Mouse (Mus musculus): Measurements from ENCODE around the gene Ndc1.
"Not testable (repeated sequence)": the region's sequence is repeated elsewhere in the genome, so short reads cannot be mapped to it uniquely, and the experiment has no call there.

Gene Ndc1

DNA sequence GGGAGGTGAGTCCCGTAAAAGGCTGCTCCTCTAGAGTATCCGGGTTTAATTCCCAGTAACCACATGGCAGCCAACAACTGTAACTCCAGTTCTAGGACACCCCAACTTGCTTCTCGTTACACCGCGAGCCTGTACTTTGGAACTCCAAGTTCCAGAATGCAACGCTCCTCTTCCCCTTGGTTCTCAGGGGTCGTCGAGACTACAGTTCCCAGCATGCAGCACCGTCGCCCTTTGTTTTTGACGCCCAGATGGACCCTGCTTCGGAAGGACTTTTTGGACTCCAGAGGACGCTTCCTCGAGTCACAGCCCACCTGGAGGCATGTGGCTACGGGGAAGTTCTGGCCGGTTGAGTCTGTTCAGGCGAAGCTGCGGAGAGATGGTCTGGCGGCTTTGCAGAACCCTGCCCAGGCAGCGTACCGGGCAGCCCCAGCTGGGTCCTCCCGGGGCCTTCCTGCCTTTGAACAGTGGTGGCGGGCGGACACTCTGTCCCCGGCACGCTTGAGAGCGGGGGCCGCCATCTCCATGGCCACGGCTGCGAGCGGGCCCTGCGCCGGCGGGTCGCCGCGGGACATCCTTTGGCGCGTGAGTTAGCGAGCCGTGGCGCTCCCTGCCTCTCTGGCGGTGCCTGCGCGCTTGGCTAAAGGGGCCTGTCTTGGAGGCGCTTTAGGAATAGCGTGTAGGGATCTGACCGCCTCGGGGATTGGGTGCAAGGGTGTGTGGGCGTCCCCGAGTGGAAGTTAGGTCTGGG lies at the start of gene Ndc1:
Gene Ndc1, plus strand, starts transcription at position 218 of the 748 bp plus-strand sequence.
- in situ Hi-C loops (cut with MboI; ENCODE audit: low pct_unique_long_range_greater_than_20kb in 1 of 2, low sequenced_read_pairs in 2 of 2, unreplicated experiment in 1 of 2) = no loop called here

DNA sequence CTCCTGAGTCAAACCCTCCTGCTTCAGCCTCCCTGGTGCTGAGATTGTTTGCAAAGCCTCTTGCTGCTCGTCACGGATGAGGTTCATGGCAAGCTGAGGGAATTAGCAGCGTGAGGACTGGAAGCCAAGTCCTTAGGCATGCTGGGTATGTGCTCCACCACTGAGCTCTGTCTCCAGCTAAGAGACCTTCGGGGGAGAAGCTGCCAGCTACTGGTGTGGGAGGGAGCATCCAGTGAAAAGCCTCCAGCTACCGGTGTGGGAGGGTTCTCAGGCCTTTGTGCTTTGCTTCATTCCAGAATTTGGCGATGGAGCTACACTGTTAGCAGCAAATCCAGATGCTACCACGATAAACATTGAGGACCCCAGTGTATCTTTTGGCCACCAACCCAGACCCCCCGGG lies 48.9 kb upstream of the Ndc1 start:
- in situ Hi-C loops (cut with MboI; ENCODE audit: low pct_unique_long_range_greater_than_20kb in 1 of 2, low sequenced_read_pairs in 2 of 2, unreplicated experiment in 1 of 2) = no loop called here

DNA sequence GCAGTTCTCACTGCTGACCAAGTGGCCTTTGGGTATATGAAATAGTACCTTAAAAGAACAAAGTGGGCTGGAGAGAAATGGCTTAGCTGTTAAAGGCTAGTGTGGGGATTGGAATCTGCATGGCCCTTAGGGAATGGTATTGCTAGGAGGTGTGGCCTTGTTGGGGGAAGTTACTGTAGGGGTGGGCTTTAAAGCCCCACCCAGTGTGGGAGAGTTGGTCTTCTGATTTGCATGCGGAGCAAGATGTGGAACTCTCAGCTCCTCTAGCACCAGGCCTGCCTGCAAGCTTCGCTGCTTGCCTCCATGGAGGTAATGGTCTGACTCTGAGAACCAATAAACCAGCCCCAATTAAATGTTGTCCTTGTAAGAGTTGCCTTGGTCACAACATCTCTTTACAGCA lies 46.5 kb upstream of the Ndc1 start:
- in situ Hi-C loops (cut with MboI; ENCODE audit: low pct_unique_long_range_greater_than_20kb in 1 of 2, low sequenced_read_pairs in 2 of 2, unreplicated experiment in 1 of 2) = no loop called here

DNA sequence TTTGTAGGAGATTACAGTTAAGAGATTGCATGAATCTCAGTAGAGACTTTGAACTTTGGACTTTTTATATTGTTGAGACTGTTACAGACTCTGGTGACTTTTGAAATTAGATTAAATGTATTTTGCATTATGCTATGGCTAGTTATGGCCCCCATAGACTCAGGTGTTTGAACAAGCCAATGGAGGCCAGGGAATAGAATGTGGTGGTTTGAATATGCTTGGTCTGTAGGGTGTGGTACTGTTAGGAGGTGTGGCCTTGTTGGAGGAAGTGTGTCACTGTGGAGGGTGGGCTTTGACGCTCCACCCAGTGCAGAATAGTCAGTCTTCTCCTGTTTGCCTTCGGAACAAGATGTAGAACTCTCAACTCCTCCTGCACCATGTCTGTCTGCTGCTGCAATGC lies 44.5 kb upstream of the Ndc1 start:
- in situ Hi-C loops (cut with MboI; ENCODE audit: low pct_unique_long_range_greater_than_20kb in 1 of 2, low sequenced_read_pairs in 2 of 2, unreplicated experiment in 1 of 2) = no loop called here

DNA sequence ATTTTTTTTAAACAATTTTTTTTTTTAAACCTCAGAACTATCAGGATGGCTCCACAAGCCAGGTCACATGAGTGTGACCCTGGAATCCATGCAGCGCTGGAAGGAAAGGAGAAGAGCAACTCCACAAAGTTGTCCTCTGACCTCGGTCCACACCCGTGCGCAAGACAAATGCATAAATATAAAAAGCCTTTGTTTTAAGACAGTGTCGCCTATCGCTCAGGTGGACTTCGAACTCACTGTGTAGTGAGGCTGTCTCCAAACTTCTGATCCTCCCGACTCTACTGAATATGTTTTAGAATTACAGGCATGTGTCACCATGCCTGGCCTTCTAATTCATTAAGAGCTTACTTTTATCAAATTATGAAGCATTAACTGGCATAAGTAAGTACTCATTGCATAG lies 39.1 kb upstream of the Ndc1 start:
- in situ Hi-C loops (cut with MboI; ENCODE audit: low pct_unique_long_range_greater_than_20kb in 1 of 2, low sequenced_read_pairs in 2 of 2, unreplicated experiment in 1 of 2) = no loop called here

DNA sequence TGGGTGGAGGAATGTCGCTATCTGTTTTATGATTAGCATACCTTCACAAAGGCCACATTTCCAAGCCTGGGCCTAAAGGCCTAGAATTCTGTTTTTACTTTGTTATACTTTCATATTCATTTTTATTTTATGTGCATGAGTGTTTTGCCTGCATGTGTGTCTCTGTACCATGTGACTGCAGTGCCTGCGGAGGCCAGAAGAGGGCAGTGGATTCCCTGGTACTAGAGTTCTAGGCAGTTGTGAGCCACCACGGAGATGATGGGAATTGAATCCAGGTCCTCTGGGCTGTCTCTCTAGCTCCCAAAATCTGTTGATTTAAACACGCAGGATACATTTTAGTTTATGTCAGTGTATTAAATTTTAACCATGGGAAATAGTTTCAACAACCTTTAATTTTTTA lies 34.1 kb upstream of the Ndc1 start:
- in situ Hi-C loops (cut with MboI; ENCODE audit: low pct_unique_long_range_greater_than_20kb in 1 of 2, low sequenced_read_pairs in 2 of 2, unreplicated experiment in 1 of 2) = no loop called here

DNA sequence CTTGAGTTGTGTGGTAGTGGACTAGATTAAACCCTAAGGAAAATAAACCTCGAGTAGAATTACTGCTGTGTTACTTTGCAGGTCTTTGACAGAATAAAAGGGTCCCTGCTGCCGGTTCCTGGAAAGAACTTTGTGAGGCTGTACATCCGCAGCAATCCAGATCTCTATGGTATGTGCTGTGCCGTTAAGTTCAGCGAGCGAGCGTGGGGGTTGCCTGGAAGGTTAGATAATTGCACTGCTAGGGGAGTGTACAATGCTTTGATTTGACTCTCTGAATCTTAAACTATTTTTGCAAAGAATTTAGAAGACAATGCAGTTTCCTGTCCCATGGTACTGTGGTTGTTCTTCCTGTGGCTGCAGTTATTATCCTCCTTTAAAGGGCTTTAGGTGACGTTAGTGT lies 31.2 kb upstream of the Ndc1 start:
- in situ Hi-C loops (cut with MboI; ENCODE audit: low pct_unique_long_range_greater_than_20kb in 1 of 2, low sequenced_read_pairs in 2 of 2, unreplicated experiment in 1 of 2) = no loop called here

DNA sequence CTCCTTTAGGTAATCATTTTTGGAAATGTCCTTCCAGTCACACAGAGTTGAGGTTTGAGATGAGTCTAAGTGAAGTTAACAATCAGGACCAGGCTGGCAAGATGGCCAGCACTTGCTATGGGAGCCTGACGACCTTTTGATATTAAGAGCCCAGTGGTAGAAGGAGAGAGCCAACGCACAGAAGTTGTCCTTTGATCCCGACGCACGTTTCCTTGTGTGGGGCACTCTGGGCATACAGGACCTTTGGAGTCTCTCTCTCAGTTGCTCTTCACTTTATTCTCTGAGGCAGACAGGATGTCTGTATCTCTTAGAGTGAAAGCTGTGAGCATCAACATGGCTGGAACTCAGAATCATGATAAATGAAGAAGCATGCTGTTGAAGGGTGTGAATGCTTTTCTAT lies 30.1 kb upstream of the Ndc1 start:
- in situ Hi-C loops (cut with MboI; ENCODE audit: low pct_unique_long_range_greater_than_20kb in 1 of 2, low sequenced_read_pairs in 2 of 2, unreplicated experiment in 1 of 2) = no loop called here

DNA sequence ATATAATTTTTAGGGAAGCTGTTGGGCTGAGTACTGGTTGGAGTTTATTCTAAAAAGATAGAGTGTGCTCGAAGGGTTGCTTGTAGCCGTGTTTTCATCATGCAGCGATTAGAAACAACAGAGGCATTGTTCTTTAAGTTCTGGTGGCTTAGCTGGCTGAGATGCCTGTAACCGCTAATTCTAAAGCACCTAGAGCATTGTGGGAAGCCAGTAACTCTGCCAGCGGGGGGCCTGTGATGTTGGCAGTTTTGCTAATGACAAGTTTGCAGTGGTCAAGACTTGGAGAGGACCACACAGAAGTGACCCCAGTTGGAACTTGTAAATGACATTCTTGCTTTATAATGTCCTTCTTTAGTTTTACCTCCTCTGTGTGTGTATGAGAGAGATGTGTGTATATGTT lies 26.2 kb upstream of the Ndc1 start:
- in situ Hi-C loops (cut with MboI; ENCODE audit: low pct_unique_long_range_greater_than_20kb in 1 of 2, low sequenced_read_pairs in 2 of 2, unreplicated experiment in 1 of 2) = loop anchor here in 1 of 2 experiments (10.0 kb wide), 1 partner anchor 87 kb away; the partner anchor contains the start of genes Hspb11 and Lrrc42

DNA sequence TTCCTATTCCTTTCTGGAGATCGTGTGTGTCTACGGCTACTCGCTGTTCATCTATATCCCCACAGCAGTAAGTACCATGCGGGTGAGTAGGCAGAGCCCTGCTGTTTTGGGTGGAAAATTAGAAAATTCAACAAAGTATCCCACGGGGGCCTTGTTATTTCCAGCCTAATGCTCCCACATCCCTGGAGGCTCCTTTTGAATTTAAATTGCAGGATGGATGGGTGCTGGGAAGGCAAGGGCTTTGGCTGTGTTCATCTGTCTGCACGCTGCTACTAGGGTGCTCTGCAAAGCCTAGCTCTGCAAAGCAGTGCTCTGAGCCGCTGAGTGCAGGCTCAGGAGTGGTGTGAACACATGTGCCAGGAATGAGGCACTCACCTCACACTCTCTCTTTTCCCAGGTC lies 23.0 kb upstream of the Ndc1 start:
- in situ Hi-C loops (cut with MboI; ENCODE audit: low pct_unique_long_range_greater_than_20kb in 1 of 2, low sequenced_read_pairs in 2 of 2, unreplicated experiment in 1 of 2) = loop anchor here in 1 of 2 experiments (10.0 kb wide), 1 partner anchor 90 kb away; the partner anchor contains the start of genes Hspb11 and Lrrc42

DNA sequence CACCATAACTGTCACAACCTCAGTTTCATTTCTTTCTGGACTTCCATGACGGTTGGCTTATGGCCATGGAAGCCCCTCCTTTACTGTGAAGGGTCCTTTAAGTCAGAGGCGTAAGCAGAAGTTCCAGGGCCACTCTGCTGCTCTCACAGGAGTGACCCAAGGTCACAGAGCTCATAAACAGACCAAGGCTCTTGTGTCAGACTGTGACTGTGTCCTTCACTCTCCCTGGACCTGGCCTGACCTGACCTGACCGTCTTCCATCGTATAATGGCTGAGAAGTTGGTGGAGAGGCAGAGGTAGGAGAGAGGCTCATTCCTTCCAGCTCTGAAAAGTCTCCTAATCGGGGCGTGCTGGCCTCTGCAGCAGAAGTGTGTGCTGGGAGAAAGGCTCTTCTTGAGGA lies 20.4 kb upstream of the Ndc1 start:
- in situ Hi-C loops (cut with MboI; ENCODE audit: low pct_unique_long_range_greater_than_20kb in 1 of 2, low sequenced_read_pairs in 2 of 2, unreplicated experiment in 1 of 2) = loop anchor here in 1 of 2 experiments (10.0 kb wide), 1 partner anchor 92 kb away; the partner anchor contains the start of genes Hspb11 and Lrrc42

DNA sequence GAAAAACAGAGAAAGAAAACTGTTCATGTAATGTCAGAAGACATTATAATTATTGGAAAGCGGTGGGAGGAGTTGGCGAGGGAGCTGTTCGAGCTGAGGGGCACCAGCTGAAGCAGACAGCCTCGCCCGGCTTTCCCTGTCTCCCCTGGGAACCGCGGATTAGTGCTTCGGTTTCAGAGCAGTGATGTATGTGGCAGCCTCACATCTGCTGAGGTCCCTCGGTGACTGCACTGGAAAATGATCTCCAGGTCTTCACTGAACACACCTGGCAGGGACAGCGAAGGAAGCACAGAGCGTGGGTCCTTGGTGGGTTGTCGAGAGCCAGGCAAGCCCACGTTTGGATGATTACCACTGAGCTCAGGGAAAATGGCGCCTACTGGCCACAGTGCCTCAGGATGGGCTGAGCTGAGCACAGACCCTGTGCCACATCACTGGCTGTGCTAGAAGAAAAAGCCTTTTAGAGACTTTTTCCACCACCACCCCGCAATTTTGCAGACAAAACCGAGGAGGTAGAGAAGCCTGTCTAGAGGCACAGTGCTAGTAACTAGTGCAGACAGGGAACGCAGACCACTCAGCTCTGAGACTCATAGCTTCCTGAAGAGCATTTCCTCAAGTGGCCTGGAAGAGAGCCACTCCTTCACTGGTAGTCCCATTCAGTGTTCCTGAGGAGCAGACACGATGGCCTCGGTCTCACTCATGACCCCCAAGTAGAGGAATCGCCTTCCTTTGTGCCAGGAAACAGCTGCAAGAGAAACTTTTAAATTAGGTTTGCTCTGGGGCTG lies 18.9 kb upstream of the Ndc1 start:
- in situ Hi-C loops (cut with MboI; ENCODE audit: low pct_unique_long_range_greater_than_20kb in 1 of 2, low sequenced_read_pairs in 2 of 2, unreplicated experiment in 1 of 2) = loop anchor here in 1 of 2 experiments (10.0 kb wide), 1 partner anchor 94 kb away; the partner anchor contains the start of genes Hspb11 and Lrrc42

DNA sequence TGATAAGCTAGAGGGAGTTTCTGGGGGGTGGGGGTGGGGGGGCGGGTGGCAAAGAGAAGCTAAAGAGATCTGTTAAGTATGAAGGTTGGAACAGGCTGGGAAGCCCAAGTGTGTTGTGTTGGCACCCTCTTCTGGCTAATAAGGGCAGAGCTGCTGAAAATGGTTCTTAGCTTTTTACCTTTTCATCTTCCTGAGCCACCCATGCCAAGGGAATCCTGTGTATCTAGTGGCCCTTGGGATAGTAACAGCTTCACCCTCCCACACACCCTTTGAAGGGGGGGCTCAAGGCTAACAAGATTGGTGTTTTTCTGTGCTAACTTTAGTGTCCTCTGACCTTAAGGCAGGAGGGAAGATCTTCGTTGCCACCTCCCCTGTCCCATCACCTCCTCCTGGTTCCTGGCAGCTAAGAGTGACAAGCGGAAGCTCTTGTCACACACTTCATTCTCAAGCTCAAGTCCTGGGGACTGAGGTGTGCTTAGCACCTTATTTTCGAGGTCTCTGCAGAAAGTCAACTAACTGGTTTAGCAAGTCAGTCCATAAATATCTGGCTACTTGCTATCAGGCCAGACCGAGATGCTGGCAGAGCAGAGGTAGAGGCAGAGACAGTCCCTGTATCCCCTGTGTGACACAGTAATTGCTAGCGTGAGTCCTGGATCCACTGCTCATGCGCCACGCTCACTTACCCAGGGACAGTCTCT lies 18.1 kb upstream of the Ndc1 start:
- in situ Hi-C loops (cut with MboI; ENCODE audit: low pct_unique_long_range_greater_than_20kb in 1 of 2, low sequenced_read_pairs in 2 of 2, unreplicated experiment in 1 of 2) = loop anchor here in 1 of 2 experiments (10.0 kb wide), 1 partner anchor 95 kb away; the partner anchor contains the start of genes Hspb11 and Lrrc42

DNA sequence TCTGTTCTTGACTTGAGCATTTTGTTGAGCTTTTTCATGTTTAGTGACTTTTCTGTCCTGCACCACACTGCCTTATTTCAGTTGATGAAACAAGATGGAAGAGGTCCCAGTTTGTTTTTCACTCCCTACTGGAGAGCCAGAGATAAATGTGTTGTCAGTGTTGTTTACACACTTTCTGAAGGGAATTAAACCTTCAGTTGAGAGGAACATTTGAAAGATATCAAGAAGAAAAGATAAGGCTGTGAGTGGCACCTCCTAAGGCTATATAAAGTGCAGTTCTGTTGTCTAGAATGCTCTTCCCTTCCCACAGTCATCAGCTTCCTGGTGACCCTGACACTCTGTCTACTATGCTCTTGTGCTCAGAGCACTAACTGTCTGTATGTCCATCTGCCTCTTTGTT lies 16.2 kb upstream of the Ndc1 start:
- in situ Hi-C loops (cut with MboI; ENCODE audit: low pct_unique_long_range_greater_than_20kb in 1 of 2, low sequenced_read_pairs in 2 of 2, unreplicated experiment in 1 of 2) = no loop called here

DNA sequence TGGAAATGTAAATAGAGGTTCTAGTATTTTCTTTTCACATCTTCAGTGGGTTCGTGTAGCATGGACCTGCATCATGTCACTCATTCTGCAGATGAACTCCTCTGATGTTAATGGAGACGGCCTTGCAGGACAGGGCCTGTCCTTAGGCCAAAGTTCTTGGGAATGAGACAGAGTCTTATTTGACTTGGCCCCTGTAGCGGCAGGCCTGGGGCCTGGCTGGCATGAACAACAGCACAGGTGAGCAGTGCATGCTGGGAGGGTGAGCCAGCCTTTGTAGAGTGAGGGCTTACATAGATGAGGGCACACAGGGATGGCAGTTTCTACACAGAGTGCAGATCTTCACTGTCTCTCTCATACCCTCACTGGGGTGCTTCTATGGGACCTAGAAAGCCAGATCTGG lies 14.0 kb upstream of the Ndc1 start:
- in situ Hi-C loops (cut with MboI; ENCODE audit: low pct_unique_long_range_greater_than_20kb in 1 of 2, low sequenced_read_pairs in 2 of 2, unreplicated experiment in 1 of 2) = no loop called here

DNA sequence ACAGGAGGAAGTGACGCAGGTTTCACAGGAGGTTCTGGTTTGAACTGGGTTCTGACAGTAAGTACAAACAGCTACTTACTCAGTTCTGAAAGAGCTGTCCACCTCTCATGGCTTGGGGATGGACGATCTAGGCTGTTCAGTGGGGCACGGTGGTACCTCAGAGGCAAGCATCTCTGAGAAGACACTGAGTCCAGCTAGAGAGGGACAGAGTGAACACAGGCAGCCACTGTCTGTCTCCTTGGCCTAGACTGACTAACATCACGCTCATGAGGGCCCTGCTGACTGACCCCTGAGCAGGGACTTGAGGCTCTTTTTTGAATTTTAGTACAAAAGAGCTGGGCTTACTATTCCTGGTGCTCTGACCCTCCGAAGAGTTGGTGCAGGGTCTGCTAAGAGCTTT lies 13.5 kb upstream of the Ndc1 start:
- in situ Hi-C loops (cut with MboI; ENCODE audit: low pct_unique_long_range_greater_than_20kb in 1 of 2, low sequenced_read_pairs in 2 of 2, unreplicated experiment in 1 of 2) = no loop called here

DNA sequence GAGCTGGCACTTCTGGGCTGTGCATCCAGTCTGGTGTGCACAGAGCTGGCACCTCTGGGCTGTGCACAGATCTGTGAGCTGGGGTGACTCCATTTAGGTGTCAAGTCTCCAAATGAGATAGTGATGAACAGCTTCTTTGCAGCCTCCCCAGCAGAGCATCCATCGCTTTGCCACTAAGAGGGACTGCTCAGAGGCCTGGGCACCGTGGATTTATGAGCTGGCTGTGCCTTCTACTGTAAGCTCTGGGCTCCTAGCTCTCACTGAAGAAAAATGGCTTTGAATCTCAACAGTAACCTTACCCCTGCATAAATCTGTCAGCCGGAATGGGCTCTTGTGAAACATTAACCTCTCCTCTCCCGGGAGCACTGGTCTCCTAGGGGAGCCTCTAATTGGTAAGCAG lies 13.0 kb upstream of the Ndc1 start:
- in situ Hi-C loops (cut with MboI; ENCODE audit: low pct_unique_long_range_greater_than_20kb in 1 of 2, low sequenced_read_pairs in 2 of 2, unreplicated experiment in 1 of 2) = no loop called here

DNA sequence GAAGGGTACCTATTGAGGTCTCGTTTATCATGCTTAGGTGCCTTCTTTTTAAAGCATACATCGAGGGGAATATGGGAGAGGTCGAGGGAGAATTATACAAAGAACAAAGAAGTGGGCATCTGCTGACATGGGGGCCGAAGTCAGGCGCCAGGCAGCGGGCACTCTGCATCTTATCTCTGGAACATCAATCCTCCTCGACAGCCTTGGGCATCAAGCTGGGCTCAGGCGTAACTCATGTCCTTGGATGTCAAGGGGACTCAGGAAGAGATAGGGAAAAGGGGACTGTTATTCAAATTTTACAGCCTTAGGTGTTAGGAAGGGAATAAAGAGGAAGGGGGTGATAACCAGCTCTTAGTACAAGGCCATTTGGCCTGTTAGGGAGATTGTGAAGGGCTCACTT lies 10.4 kb upstream of the Ndc1 start:
- in situ Hi-C loops (cut with MboI; ENCODE audit: low pct_unique_long_range_greater_than_20kb in 1 of 2, low sequenced_read_pairs in 2 of 2, unreplicated experiment in 1 of 2) = not testable (repeated sequence)

DNA sequence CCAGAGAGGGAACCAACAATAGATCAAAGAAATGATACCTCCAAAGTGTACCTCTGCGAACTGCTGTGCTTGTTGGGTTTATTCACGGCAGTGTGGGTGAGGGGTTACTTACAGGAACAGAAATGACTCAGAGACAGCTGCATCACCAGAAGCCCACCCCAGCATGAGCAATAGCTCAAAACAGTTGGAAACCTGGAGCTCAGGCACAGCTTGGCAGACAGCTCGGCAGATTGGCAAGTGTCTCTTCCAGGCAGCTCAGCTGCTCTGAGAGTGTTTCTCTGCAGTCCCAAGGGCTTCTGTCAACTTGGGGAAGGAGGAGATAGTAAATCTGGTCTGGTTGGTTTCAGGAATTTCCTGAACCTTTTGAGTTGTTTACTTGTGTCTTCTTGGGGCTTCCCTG lies 9.1 kb upstream of the Ndc1 start:
- in situ Hi-C loops (cut with MboI; ENCODE audit: low pct_unique_long_range_greater_than_20kb in 1 of 2, low sequenced_read_pairs in 2 of 2, unreplicated experiment in 1 of 2) = no loop called here

All from mouse embryonic stem cell (cell line).